Mouse (Mus musculus) gastrocnemius, postnatal 25 days (tissue): Measurements from ENCODE around the gene Fbxl2. TPM values are rescaled to one million over a fixed set of nuclear protein-coding genes. Genes with fewer than 3 reads are reported as not detected.

ENCODE experiments used
- DNase-seq: peaks from one replicate; pipeline ENCODE4 v3.0.0; 2022
- total RNA-seq, 2 experiments: library from RNA; stranded (reverse); gene quantifications; 1 replicate in 1 of 2; 2 replicates in 1 of 2; pipeline ENCODE4 v1.2.3; 2021

Fbxl2 gene
- total RNA-seq, 2 experiments from 2014 or later: 0.96 to 1.0 TPM

DNA sequence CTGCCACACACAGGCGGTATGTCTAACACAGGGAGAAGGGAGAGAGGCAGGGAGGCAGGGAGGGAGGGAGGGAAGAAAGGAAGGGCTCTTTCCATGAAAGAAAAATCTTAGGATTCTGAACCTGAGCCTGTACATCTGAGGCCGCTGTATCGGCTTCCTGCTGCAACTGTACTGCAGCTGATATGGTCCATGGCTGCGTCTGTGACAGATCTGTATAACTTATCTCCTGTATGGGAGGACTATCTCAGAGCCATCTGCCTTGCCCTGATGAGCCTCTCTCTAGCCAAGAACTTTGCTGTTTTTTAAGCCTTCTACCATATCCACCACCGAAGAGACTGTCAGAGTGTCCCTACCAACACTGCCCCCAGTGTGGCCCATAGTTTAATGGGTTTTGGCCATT lies 130.2 kb downstream of the Fbxl2 start:
- no peak for DNase-seq

Other genes with a start within 250 kb of the Fbxl2 start
- 10 to 100 TPM; 14.6 to 14.8 TPM for gene Ubp1, start 115.3 kb downstream of the Fbxl2 start, total RNA-seq
- gene Susd5, start 10.9 kb upstream of the Fbxl2 start, total RNA-seq: 1 to 10 TPM in 1 of 2 experiments, under 1 TPM in 1; 0.90 to 1.3 TPM